Mouse (Mus musculus) stomach, embryonic 15.5 days (tissue): Measurements from ENCODE around the gene Trdn. TPM values are rescaled to one million over a fixed set of nuclear protein-coding genes. Genes with fewer than 3 reads are reported as not detected.

Experiments
- polyA plus RNA-seq: library from polyadenylated mRNA; unstranded; fragments of >200 nt; fragmentation: Nextera tagmentation; extraction: Ambion mirVana; gene quantifications from 2 replicates; pipeline ENCODE4 v1.2.1, GENCODE M21; 2015

Gene Trdn
- polyA plus RNA-seq, 1 experiment from 2014 or later: 0.13 TPM

Other genes with a start within 250 kb of the Trdn start
- 0.59 and 0.85 TPM in 2 replicates for gene Nkain2, start 190.1 kb upstream of the Trdn start, polyA plus RNA-seq